10 mouse cellular contexts compared by ENCODE assay signal in genomic region chr4:125637364-125637763, GRCm38 (mm10).
"Had no signal": no experiment of that assay in that cellular context is flagged by ENCODE, and none has a peak within 500 bp of the region (broad histone marks: within the 10 kb centered on the region; RNA-seq: fewer than 3 reads in every experiment).

No protein-coding gene starts in this region.

- H3K27me3 ChIP-seq: liver, embryonic 13.5 days; lung, embryonic 15.5 days had no signal

- H3K27ac ChIP-seq: limb, embryonic 12.5 days; liver, embryonic 13.5 days; lung, embryonic 15.5 days; macrophage had no signal

- H3K4me2 ChIP-seq: limb, embryonic 12.5 days; liver, embryonic 13.5 days; lung, embryonic 15.5 days had no signal

- H3K9ac ChIP-seq: limb, embryonic 12.5 days; liver, embryonic 13.5 days; liver, postnatal 0 days; lung, embryonic 15.5 days had no signal

- ATAC-seq: liver, postnatal 0 days had no signal

- H3K9me3 ChIP-seq: limb, embryonic 12.5 days; liver, embryonic 13.5 days; lung, embryonic 15.5 days had no signal

- DNase-seq: liver; liver, embryonic 13.5 days; liver, postnatal 0 days; midbrain, embryonic 14.5 days; right cerebral cortex, postnatal 14 days; thymus, postnatal 36 days had no signal

- H3K36me3 ChIP-seq: limb, embryonic 12.5 days; liver, embryonic 13.5 days; lung, embryonic 15.5 days had no signal

- H3K4me1 ChIP-seq: limb, embryonic 12.5 days; liver, embryonic 13.5 days; lung, embryonic 15.5 days; megakaryocyte, embryonic 14.5 days had no signal

- H3K4me3 ChIP-seq: limb, embryonic 12.5 days; liver, embryonic 13.5 days; lung, embryonic 15.5 days; megakaryocyte, embryonic 14.5 days had no signal
